Mouse (Mus musculus) left cerebral cortex, postnatal 25 days (tissue): ENCODE data around the gene Pcgf1. TPM values are rescaled to one million over a fixed set of nuclear protein-coding genes. Genes with fewer than 3 reads are reported as not detected.
A peak's percentile ranks its signal among the peaks of the same experiment; 100 is the strongest.

Experiments
- DNase-seq, 2 experiments: peaks; one replicate each; pipeline ENCODE4 v3.0.0; 2022; ENCODE audit warnings: low spot score in 2 of 2, mixed read lengths in 1 of 2
- intact Hi-C: fragments of 180-260 bp; cut with DNase I; formaldehyde crosslinking; loops from one replicate; pipeline ENCODE4 v1.15.1; 2025
- total RNA-seq, 2 experiments: library from RNA; stranded (reverse); gene quantifications; 2 replicates each; pipeline ENCODE4 v1.2.3; 2021

The Pcgf1 gene
- total RNA-seq: 10 to 100 TPM; 21.3 to 24.4 TPM

GRCm38 (mm10) chr6:83077630-83078323, at the start of gene Pcgf1:
Gene Pcgf1 (plus strand): TSS chr6:83077869.
- intact Hi-C loops: loop anchor here (1.0 to 10.0 kb wide), 4 partner anchors 23 to 637 kb away; partner anchors contain the start of genes Aup1, Ccdc142, Gm42688 and Vax2
- DNase-seq: peak; percentile 41 to 45

- intact Hi-C loops: no loop called here
- no peak for DNase-seq
Measured at GRCm38 (mm10) chr6:83029777-83030176, 47.9 kb upstream of the Pcgf1 start.

- no peak for DNase-seq
- intact Hi-C loops: no loop called here
Measured at GRCm38 (mm10) chr6:83031111-83031510, 46.6 kb upstream of the Pcgf1 start.

- intact Hi-C loops: no loop called here
- no peak for DNase-seq
Measured at GRCm38 (mm10) chr6:83031921-83032590, 45.6 kb upstream of the Pcgf1 start.

GRCm38 (mm10) chr6:83032769-83033191, 44.9 kb upstream of the Pcgf1 start:
- intact Hi-C loops: no loop called here
- peak in 1 of 2 experiments; percentile 36 for DNase-seq

GRCm38 (mm10) chr6:83033249-83034185, 44.2 kb upstream of the Pcgf1 start, which contains the start of the genes Dok1 and Loxl3:
Gene Dok1 (minus strand): TSS chr6:83033471.
Gene Loxl3 (plus strand): TSS chr6:83034173.
- intact Hi-C loops: no loop called here
- no peak for DNase-seq

- intact Hi-C loops: no loop called here
- DNase-seq: no peak
Measured at GRCm38 (mm10) chr6:83034463-83035055, 43.1 kb upstream of the Pcgf1 start.

GRCm38 (mm10) chr6:83037188-83037587, 40.5 kb upstream of the Pcgf1 start:
- DNase-seq: no peak
- intact Hi-C loops: no loop called here

- intact Hi-C loops: no loop called here
Measured at GRCm38 (mm10) chr6:83038496-83039012, 39.1 kb upstream of the Pcgf1 start.

GRCm38 (mm10) chr6:83040601-83041000, 37.1 kb upstream of the Pcgf1 start:
- intact Hi-C loops: no loop called here
- DNase-seq: no peak

More at GRCm38 (mm10) chr6:83038496-83039012, 39.1 kb upstream of the Pcgf1 start:
- peak; percentile 83 to 86 for DNase-seq

- DNase-seq: no peak
- intact Hi-C loops: no loop called here
Measured at GRCm38 (mm10) chr6:83043561-83043960, 34.1 kb upstream of the Pcgf1 start.

GRCm38 (mm10) chr6:83043993-83044392, 33.7 kb upstream of the Pcgf1 start:
- intact Hi-C loops: no loop called here
- no peak for DNase-seq

- no peak for DNase-seq
Measured at GRCm38 (mm10) chr6:83044742-83045141, 32.9 kb upstream of the Pcgf1 start.

GRCm38 (mm10) chr6:83049367-83049766, 28.3 kb upstream of the Pcgf1 start:
- intact Hi-C loops: no loop called here
- no peak for DNase-seq

More at GRCm38 (mm10) chr6:83044742-83045141, 32.9 kb upstream of the Pcgf1 start:
- intact Hi-C loops: no loop called here

GRCm38 (mm10) chr6:83053136-83053960, 24.3 kb upstream of the Pcgf1 start:
- DNase-seq: peak; percentile 40 to 49
- intact Hi-C loops: no loop called here

- DNase-seq: peak; percentile 99
- intact Hi-C loops: loop anchor here (1.0 kb wide), 3 partner anchors 24 to 57 kb away; no protein-coding TSS in a partner anchor
Measured at GRCm38 (mm10) chr6:83054074-83054851, 23.4 kb upstream of the Pcgf1 start, which contains the start of gene Aup1. Gene Aup1 (plus strand): TSS chr6:83054521.

- DNase-seq: no peak
- intact Hi-C loops: loop anchor here (1.0 kb wide), 3 partner anchors 23 to 58 kb away; no protein-coding TSS in a partner anchor
Measured at GRCm38 (mm10) chr6:83054871-83055431, 22.7 kb upstream of the Pcgf1 start, which contains the start of gene Htra2. Gene Htra2 (minus strand): TSS chr6:83055273.
